Mouse (Mus musculus) hindbrain, postnatal 0 days (tissue): ENCODE data around the gene Batf2. TPM values are rescaled to one million over a fixed set of nuclear protein-coding genes. Genes with fewer than 3 reads are reported as not detected.

Experiments
- ATAC-seq: fragments of 200-750 bp; cut with Nextera tagmentation; 2 replicates; pipeline ENCODE4 v1.8.0; 2017; ENCODE audit warnings: mild to moderate bottlenecking, moderate TSS enrichment, moderate library complexity
- DNase-seq: peaks from one replicate; pipeline ENCODE4 v3.0.0-alpha.2; 2015; ENCODE audit warnings: low spot score
- H3K27ac ChIP-seq: fragments of 300-500 bp; sonication (generic); 2 replicates; pipeline ENCODE4 v1.5.1; 2014; ENCODE audit warnings: mild to moderate bottlenecking
- H3K27me3 ChIP-seq: fragments of 300-500 bp; sonication (generic); 2 replicates; pipeline ENCODE4 v1.6.1; 2014; ENCODE audit warnings: low read length, mixed read lengths; ENCODE audit not compliant: insufficient read depth
- H3K36me3 ChIP-seq: fragments of 300-500 bp; sonication (generic); 2 replicates; pipeline ENCODE4 v1.6.1; 2014; ENCODE audit warnings: low read length, mixed read lengths; ENCODE audit not compliant: insufficient read depth
- H3K4me1 ChIP-seq: fragments of 300-500 bp; sonication (generic); 2 replicates; pipeline ENCODE4 v1.6.1; 2014; ENCODE audit warnings: antibody characterized with exemption, low read length, mixed read lengths; ENCODE audit not compliant: insufficient read depth
- H3K4me2 ChIP-seq: fragments of 300-500 bp; sonication (generic); 2 replicates; pipeline ENCODE4 v1.6.1; 2014; ENCODE audit warnings: low read depth, mild to moderate bottlenecking, low read length, moderate library complexity, mixed read lengths
- H3K4me3 ChIP-seq: fragments of 300-500 bp; sonication (generic); 2 replicates; pipeline ENCODE4 v1.5.1; 2014; ENCODE audit warnings: low read length
- H3K9ac ChIP-seq: fragments of 300-500 bp; sonication (generic); replicated peaks from 2 replicates; pipeline ENCODE4 v1.6.1; 2014; ENCODE audit warnings: mild to moderate bottlenecking, low read length, moderate library complexity, mixed read lengths
- H3K9me3 ChIP-seq: fragments of 300-500 bp; sonication (generic); 2 replicates; pipeline ENCODE4 v1.6.1; 2016; ENCODE audit warnings: low read length, mixed read lengths
- CTCF ChIP-seq: IDR thresholded peaks from 2 replicates; pipeline ENCODE4 v1.5.1; 2016; ENCODE audit warnings: antibody characterized with exemption, control low read depth, low read depth
- WGBS: fragments of 180-500 bp; shearing (Covaris S2); extraction: QIAGEN DNeasy Blood & Tissue Kit; methylation state at CpG from one replicate; pipeline ENCODE4 v1.1.7; 2014; 5-methylcytosine and 5-hydroxymethylcytosine counted together
- polyA plus RNA-seq: library from polyadenylated mRNA; unstranded; fragments of >200 nt; fragmentation: Nextera tagmentation; extraction: Ambion mirVana; gene quantifications from 2 replicates; pipeline ENCODE4 v1.2.1, GENCODE M21; 2015
- total RNA-seq: library from RNA; depleted of rRNA; stranded (reverse); fragments of >200 nt; gene quantifications from 2 replicates; pipeline ENCODE4 v1.2.3, GENCODE M21; 2014

The Batf2 gene
- total and polyA plus RNA-seq, 2 experiments from 2014 or later: 0.21 TPM; not detected in 1

- 80% methylated on average over 9 of the region's 9 CpGs for WGBS
- no peak overlapping the region for H3K4me3 ChIP-seq
- no peak overlapping the region for H3K27ac ChIP-seq
- H3K9ac ChIP-seq: no peak overlapping the region
- no peak overlapping the region for H3K4me2 ChIP-seq
- H3K36me3 ChIP-seq: no peaks in the 10 kb centered on the region
- ATAC-seq (no peak), DNase-seq (no peak)
- no peaks in the 10 kb centered on the region for H3K4me1 ChIP-seq
- no peaks in the 10 kb centered on the region for H3K27me3 ChIP-seq
- H3K9me3 ChIP-seq: no peaks in the 10 kb centered on the region
- no peak for TF ChIP-seq CTCF
These were observed 14.4 kb downstream of the Batf2 start for GRCm38 (mm10) chr19:6155174-6155573.

DNA sequence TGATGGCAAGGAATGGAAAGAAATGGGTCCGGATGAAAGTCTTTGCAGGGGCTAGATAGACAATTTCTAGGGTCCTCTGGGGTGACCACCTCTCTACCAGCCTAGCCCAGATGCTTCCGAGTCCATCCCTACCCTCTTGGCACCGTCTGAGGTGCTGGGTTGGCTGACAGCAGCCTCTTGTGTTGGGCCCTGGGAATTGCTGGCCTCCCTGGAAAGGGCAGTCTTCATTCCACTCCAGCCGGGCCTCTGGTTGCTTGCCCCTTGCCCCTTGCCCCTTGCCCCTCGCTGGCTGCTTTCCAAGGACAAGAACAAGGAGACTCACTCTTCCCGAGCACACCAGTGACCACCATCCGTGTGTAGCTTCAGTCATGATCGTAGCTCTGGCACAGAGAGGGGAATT is 15.6 kb downstream of the Batf2 start:
- H3K36me3 ChIP-seq: no peaks in the 10 kb centered on the region
- peak; percentile 25 for TF ChIP-seq CTCF
- H3K4me3 ChIP-seq: no peak overlapping the region
- ATAC-seq (no peak), DNase-seq (no peak)
- H3K9me3 ChIP-seq: no peaks in the 10 kb centered on the region
- WGBS: 60% methylated on average over 8 of the region's 8 CpGs
- no peaks in the 10 kb centered on the region for H3K27me3 ChIP-seq
- H3K4me1 ChIP-seq: no peaks in the 10 kb centered on the region
- no peak overlapping the region for H3K4me2 ChIP-seq
- H3K27ac ChIP-seq: no peak overlapping the region
- H3K9ac ChIP-seq: no peak overlapping the region

GRCm38 (mm10) chr19:6157220-6157619 is 16.4 kb downstream of the Batf2 start:
- no peak for TF ChIP-seq CTCF
- 0 out of 2 replicates have a peak, but pooled peaks have one; percentile 38 for ATAC-seq
- Histone ChIP-seq H3K27ac (no peak overlapping the region), H3K4me3 (no peak overlapping the region), H3K27me3 (no peaks in the 10 kb centered on the region), H3K4me1 (no peaks in the 10 kb centered on the region), H3K9me3 (no peaks in the 10 kb centered on the region), H3K9ac (no peak overlapping the region), H3K36me3 (no peaks in the 10 kb centered on the region), H3K4me2 (no peak overlapping the region)
- WGBS: 75% methylated on average over 6 of the region's 6 CpGs
- no peak for DNase-seq

GRCm38 (mm10) chr19:6163872-6164547 is 23.2 kb downstream of the Batf2 start:
- Histone ChIP-seq H3K27ac (no peak overlapping the region), H3K9ac (no peak overlapping the region), H3K27me3 (no peaks in the 10 kb centered on the region), H3K4me3 (no peak overlapping the region), H3K4me2 (no peak overlapping the region), H3K4me1 (no peaks in the 10 kb centered on the region), H3K9me3 (no peaks in the 10 kb centered on the region), H3K36me3 (no peaks in the 10 kb centered on the region)
- ATAC-seq: no peak
- no peak for TF ChIP-seq CTCF
- WGBS: 72% methylated on average over 10 of the region's 10 CpGs
- no peak for DNase-seq

- Histone ChIP-seq H3K9me3 (no peaks in the 10 kb centered on the region), H3K9ac (no peak overlapping the region), H3K27me3 (no peaks in the 10 kb centered on the region), H3K4me3 (no peak overlapping the region), H3K4me2 (no peak overlapping the region), H3K36me3 (no peaks in the 10 kb centered on the region), H3K4me1 (no peaks in the 10 kb centered on the region), H3K27ac (no peak overlapping the region)
- no peak for ATAC-seq
- TF ChIP-seq CTCF: no peak
- no peak for DNase-seq
- WGBS: 71% methylated on average over 4 of the region's 4 CpGs
These were observed 26.0 kb downstream of the Batf2 start for GRCm38 (mm10) chr19:6166750-6167149.

DNA sequence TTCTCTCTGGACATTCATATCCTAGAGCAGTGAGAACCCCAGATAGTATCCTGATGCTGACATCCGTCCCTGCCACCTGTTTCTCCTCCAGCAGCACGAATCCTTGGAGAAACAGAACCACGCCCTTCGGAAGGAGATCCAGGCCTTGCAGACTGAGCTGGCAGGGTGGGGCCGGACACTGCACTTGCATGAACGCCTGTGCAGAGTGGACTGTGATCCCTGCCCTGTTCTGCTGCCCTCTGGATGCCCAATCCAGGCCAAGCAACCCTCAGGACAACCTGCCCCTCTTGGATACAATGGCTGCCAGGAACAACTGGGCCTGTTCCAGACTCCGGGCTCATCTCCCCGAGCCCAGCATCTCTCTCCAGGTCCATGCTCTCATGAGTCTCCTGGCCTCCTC is 30.4 kb downstream of the Batf2 start:
- ATAC-seq (no peak), DNase-seq (no peak)

GRCm38 (mm10) chr19:6174771-6175170 is 34.0 kb downstream of the Batf2 start:
- WGBS: 35% methylated on average over 5 of the region's 5 CpGs
- Histone ChIP-seq H3K4me2 (no peak overlapping the region), H3K27ac (no peak overlapping the region), H3K4me3 (no peak overlapping the region), H3K9ac (no peak overlapping the region), H3K27me3 (no peaks in the 10 kb centered on the region), H3K9me3 (no peaks in the 10 kb centered on the region), H3K36me3 (no peaks in the 10 kb centered on the region), H3K4me1 (no peaks in the 10 kb centered on the region)
- DNase-seq (peak; percentile 15), ATAC-seq (peak; percentile 29; the same call in 1 of the 2 replicates)
- TF ChIP-seq CTCF: no peak

More for the DNA sequence above, 30.4 kb downstream of the Batf2 start:
- WGBS: 81% methylated on average over 8 of the region's 8 CpGs
- Histone ChIP-seq H3K27ac (no peak overlapping the region), H3K4me3 (no peak overlapping the region), H3K9ac (no peak overlapping the region), H3K36me3 (no peaks in the 10 kb centered on the region), H3K4me2 (no peak overlapping the region), H3K4me1 (no peaks in the 10 kb centered on the region), H3K27me3 (no peaks in the 10 kb centered on the region), H3K9me3 (no peaks in the 10 kb centered on the region)
- TF ChIP-seq CTCF: no peak
